Mouse (Mus musculus) Patski (cell line): ENCODE results near the gene Atf1. TPM values are rescaled to one million over a fixed set of nuclear protein-coding genes. Genes with fewer than 3 reads are reported as not detected.

Source experiments
- ATAC-seq: fragments of 100-300 bp; one replicate; pipeline ENCODE4 v1.8.0; 2021
- CTCF ChIA-PET: fragments of 350-600 bp; sonication (Branson Sonifier 250); formaldehyde crosslinking; loops from one replicate; lab custom pipeline; 2022; ENCODE audit warnings: inconsistent platforms; lab: Charles Lee
- POLR2A ChIA-PET: fragments of 350-600 bp; sonication (Branson Sonifier 250); formaldehyde crosslinking; loops from one replicate; lab custom pipeline; 2022; ENCODE audit warnings: antibody characterized with exemption, inconsistent platforms; lab: Charles Lee
- DNase-seq: peaks from one replicate; pipeline ENCODE4 v3.0.0-alpha.2; 2011; ENCODE audit warnings: low read depth, low spot score
- H3K27me3 ChIP-seq: fragments of 371-371 bp; one replicate; pipeline ENCODE4 v1.5.1; 2021
- CTCF ChIP-seq: fragments of 100-300 bp; IDR thresholded peaks from one replicate; pipeline ENCODE4 v1.5.1; 2021
- in situ Hi-C: fragments of 300-500 bp; cut with MboI; formaldehyde crosslinking; loops from 3 replicates; pipeline ENCODE4 v1.11.1; 2018; ENCODE audit warnings: low pct_unique_long_range_greater_than_20kb, mixed read lengths
- polyA plus RNA-seq: library from polyadenylated mRNA; unstranded; gene quantifications from one replicate; pipeline ENCODE4 v1.2.3, GENCODE M21; 2021

Gene Atf1
- polyA plus RNA-seq = 61.2 TPM

DNA sequence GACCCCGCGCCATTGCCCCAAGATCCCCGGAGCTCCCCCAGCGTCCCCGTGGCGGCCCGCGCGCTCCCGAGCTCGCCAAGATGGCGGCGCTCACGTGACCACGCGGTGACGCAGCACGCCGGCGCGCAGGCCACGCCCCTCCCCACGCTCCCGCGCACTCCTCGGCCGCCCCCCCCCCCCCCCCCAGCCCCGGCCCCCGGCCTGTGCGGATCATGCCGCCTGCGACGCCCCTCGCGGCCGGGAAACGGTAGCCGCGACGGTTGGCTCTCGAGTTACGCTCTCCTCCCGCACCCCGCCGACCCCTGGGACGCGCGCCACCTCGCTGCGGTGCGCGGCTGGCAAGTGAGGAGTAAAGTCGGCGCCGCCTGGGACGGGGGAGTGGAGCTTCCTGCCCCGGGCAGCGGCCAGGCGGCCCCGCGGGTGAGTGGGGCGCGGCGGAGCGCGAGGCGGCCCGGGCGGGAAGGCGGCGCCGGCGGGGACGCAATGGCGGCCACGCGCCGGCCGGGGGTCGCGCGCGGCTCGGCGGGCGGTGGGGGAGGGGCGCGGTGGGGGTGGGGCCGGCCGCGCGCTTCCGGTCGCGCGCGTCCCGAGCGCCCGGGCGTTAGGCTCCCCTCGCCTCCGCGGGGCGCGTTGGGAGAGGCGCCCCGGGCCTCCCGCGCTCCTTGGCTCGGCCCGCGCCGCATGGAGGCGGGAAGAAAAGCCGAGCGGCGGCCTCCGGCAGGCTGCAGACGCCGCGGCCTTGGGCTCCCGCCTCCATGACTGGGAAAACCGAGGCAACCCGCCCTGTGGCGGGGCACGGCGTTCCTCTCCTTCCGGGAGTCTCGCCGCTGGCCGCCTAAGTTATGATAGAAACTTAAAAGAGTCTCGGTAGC, at the start of gene Atf1:
TSS of gene Atf1 (plus strand) at position 157 of the 872 bp plus-strand sequence.
- peak; percentile 41 for ATAC-seq
- POLR2A ChIA-PET = interaction anchor here (0.6 to 1.4 kb wide), 5 partner anchors 10 to 89 kb away, joined by 3 to 6 read pairs (median 3); no protein-coding TSS in a partner anchor
- CTCF ChIA-PET = interaction anchor here (1.5 to 1.7 kb wide), 2 partner anchors 9 to 28 kb away, joined by 4 to 5 read pairs; no protein-coding TSS in a partner anchor
- TF ChIP-seq CTCF = peak; percentile 38
- H3K27me3 ChIP-seq = no peaks in the 10 kb centered on the region
- no peak for DNase-seq
- in situ Hi-C loops = no loop called here

DNA sequence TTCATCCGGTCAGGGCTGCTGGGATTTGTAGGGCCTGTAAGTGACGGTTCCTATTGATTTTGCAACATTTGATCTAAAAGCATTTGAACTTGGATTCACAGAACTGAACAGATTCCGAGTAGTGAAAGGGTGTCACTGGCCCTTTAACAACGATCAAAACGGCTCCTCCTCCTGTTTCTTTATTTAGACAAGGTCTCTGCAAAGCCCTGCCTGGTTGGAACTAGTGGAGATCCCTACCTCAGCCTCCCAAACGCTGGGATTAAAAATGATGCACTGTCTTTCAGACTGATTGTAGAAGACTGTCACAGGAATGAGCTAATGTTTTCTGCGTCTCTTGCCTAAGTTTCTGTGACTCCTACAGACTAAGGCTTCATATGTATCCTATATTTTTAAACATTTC, 49.1 kb upstream of the Atf1 start:
- in situ Hi-C loops = no loop called here
- ChIA-PET POLR2A (no interaction called here), CTCF (interaction anchor here (1.3 kb wide), 1 partner anchor 98 kb away, joined by 3 read pairs; no protein-coding TSS in a partner anchor)
- ATAC-seq (no peak), DNase-seq (no peak)
- H3K27me3 ChIP-seq = no peaks in the 10 kb centered on the region
- no peak for TF ChIP-seq CTCF

DNA sequence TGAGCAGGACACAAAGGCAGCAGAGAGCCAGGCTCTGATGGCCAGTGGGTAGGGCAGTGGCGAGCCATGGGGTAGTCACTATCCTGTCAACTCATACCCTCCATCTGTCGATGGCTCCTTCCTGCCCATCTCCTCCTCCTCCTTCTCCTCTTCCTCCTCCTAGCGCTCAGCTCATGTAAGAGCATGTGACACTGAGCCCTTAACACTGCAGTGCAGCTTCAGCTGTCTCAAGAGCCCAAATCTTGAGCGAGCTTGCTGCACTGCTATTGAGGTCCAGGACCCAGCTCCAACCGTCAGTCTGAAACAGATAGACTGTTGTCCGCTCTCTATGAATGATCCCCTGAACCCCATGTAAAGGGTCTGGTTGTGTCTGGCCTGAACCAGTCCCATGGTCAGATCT, 47.9 kb upstream of the Atf1 start:
- H3K27me3 ChIP-seq = no peaks in the 10 kb centered on the region
- CTCF ChIA-PET = interaction anchor here (1.4 kb wide), 1 partner anchor 49 kb away, joined by 3 read pairs; no protein-coding TSS in a partner anchor
- TF ChIP-seq CTCF = no peak
- in situ Hi-C loops = no loop called here
- POLR2A ChIA-PET = no interaction called here
- DNase-seq (no peak), ATAC-seq (no peak)

DNA sequence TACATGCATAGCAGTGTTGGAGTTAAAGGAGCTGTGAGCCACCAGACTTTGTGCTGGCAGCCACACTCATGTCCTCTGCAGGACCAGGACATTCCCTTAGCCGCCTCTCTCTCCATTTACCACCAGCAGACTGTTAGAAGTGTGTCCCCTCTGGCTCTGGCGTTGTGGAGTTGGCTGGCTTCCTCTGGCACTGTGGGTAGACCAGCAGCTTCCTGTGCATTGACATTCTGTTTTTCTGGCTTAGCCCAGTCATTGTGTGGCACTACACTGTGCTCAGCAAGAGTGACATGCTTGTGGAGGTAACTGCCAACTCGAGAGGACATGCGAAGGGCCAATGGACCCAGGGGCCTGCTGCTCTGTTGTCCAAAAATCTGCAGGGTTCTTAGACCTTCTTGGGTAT, 47.4 kb upstream of the Atf1 start:
- no peaks in the 10 kb centered on the region for H3K27me3 ChIP-seq
- in situ Hi-C loops = no loop called here
- DNase-seq (no peak), ATAC-seq (no peak)
- CTCF ChIA-PET = interaction anchor here (1.4 kb wide), 1 partner anchor 49 kb away, joined by 3 read pairs; no protein-coding TSS in a partner anchor
- POLR2A ChIA-PET = no interaction called here
- TF ChIP-seq CTCF = no peak

DNA sequence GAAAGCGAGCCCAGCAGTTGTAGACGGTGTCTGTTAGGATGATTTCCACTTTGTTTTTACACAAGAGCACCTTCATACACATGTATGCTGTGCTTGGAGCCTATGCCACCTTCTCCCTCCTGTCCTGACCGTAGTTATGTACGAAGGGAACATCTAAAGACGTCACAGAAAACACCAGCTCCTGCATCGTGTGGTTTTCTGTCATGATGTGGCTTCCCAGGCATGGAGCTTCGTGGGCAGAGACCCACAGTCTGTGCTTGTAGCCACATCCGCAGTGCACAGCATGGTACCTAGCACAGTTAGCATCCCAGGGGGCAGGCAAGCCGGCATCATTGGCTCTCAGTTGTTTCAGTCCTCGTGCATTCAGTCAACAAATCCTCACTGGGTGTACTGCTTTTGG, 45.8 kb upstream of the Atf1 start:
- TF ChIP-seq CTCF = no peak
- POLR2A ChIA-PET = no interaction called here

DNA sequence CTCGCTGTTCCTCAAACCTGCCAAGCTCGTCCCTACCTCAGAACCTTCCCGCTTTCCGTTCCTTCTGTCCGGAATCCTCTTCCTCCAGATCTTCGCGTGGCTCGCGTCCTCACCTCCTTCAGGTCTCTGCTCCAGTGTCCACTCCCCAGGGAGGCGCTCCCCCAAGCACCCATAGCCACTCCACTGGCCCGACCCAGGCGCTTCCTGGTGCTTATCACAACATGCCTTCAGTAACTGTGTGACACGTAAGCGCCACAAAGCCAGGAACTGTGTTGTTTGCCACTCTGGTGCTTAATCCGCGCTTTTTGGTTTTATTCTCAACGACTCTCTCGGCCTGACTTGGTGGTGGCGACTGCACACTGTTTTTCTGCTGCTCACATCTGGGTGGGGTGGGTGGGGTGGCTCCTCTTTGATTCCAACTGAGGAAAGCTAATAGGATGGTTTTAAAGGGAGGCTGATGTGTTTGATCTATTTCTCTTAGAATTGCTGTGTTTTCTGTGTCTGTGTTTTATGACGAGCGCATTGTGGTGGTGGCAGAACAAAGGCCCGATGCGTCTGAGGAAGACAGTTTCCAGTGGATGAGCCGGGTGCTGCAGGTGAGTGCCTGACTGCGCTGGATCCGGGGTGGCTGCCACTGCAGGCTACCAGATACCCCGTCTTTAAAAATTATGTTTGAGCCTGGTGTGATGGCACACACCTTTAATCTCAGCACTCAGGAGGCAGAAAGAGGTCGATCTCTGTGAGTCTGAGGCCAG, 44.9 kb upstream of the Atf1 start:
- DNase-seq (no peak), ATAC-seq (no peak)
- in situ Hi-C loops = no loop called here
- ChIA-PET POLR2A (no interaction called here), CTCF (no interaction called here)
- no peaks in the 10 kb centered on the region for H3K27me3 ChIP-seq
- no peak for TF ChIP-seq CTCF

More for the DNA sequence above, 45.8 kb upstream of the Atf1 start:
- CTCF ChIA-PET = no interaction called here
- in situ Hi-C loops = no loop called here
- DNase-seq = no peak
- no peaks in the 10 kb centered on the region for H3K27me3 ChIP-seq
- no peak for ATAC-seq

DNA sequence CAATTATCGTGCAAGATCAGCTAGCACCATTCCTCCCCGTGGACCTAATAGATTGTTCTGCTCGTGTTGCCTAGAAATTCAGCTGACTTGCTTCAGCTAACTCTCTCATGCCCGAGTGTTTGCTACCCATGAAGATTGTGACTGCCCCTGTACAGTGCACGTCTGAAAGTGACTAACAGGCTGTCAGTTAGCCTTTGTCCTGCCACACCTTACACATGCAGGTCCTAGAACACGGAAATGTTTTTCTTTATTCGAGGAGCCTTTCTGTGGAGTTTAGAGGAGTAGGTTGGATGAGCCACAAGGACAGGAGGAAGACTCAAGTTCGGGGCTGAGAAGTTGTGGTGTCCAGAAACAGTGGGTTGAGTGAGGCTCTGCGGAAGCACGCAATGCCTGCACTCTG, 44.1 kb upstream of the Atf1 start:
- in situ Hi-C loops = no loop called here
- POLR2A ChIA-PET = no interaction called here

DNA sequence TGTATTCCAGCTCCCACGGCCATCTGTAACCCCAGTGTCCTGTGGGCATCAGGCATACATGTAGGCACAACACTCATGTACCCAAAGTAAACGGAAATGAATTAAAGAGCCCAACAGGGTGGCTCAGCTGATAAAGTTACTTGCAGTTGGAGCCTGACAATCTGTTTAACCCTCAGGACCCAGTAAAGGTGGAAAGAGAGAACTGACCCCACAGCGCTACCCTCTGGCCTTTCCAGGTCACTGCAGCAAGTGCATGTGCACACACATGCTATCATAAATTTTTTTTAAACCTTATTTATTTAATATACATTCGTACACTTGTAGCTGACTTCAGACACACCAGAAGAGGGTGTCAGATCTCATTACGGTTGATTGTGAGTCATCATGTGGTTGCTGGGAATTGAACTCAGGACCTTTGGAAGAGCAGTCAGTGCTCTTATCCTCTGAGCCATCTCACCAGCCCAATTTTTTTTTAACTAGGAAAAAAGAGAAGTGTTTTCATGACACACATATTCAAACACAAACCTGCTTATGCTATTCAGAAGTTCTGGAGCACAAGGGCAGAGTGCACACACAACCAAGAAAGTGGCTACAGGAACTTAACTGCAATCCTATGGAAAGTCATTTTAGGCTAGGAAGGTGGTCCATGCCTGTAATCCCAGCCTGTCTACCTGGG, 42.7 kb upstream of the Atf1 start:
- ChIA-PET POLR2A (interaction anchor here (0.6 kb wide), 1 partner anchor 415 kb away, joined by 5 read pairs; the partner anchor contains the start of gene Pou6f1), CTCF (interaction anchor here (1.2 to 1.4 kb wide), 3 partner anchors 8 to 37 kb away, joined by 3 to 4 read pairs (median 3); no protein-coding TSS in a partner anchor)
- H3K27me3 ChIP-seq = no peaks in the 10 kb centered on the region
- in situ Hi-C loops = no loop called here
- no peak for TF ChIP-seq CTCF
- ATAC-seq (no peak), DNase-seq (no peak)

More for the DNA sequence above, 44.1 kb upstream of the Atf1 start:
- no peak for TF ChIP-seq CTCF
- H3K27me3 ChIP-seq = no peaks in the 10 kb centered on the region
- ATAC-seq = no peak
- DNase-seq = no peak
- CTCF ChIA-PET = no interaction called here

DNA sequence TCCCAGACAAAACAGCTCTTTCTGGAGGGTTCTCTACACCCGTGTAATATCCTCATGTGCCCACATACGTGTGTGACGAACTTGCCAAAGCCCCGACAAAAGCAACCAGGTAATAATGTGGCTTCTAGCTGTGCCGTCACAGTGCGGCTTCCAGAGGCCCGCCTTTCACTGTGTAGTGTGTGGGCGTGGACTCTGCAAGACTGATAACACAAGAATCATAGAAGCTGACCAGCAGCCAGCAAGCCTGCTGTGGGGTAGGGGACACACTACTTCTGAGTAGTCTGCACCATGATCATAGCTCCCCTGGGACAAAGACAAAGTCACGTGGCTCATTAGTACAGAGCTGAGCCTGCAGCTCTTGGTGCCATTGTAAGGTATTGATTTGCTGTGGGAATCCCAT, 41.4 kb upstream of the Atf1 start:
- ChIA-PET POLR2A (no interaction called here), CTCF (interaction anchor here (1.2 to 1.4 kb wide), 4 partner anchors 9 to 35 kb away, joined by 3 to 4 read pairs (median 3); no protein-coding TSS in a partner anchor)
- no peaks in the 10 kb centered on the region for H3K27me3 ChIP-seq
- DNase-seq = no peak
- in situ Hi-C loops = no loop called here
- no peak for ATAC-seq
- TF ChIP-seq CTCF = no peak
